Mouse (Mus musculus): ENCODE measurements at regions not wholly inside any gene's neighbourhood (a gene's known extent, or its start where the extent isn't known, plus 50 kb on each side); places are given as distances from the start of the nearest gene placed in this dataset.

- H3K27ac ChIP-seq, result no peak overlapping the region
- no peak for DNase-seq (ENCODE audit: low spot score)
- H3K4me1 ChIP-seq, result 0 out of 2 replicates have a peak, but pooled peaks cover 12% of the 10 kb centered on the region
- WGBS, result 88% methylated on average over 5 of the region's 5 CpGs
- H3K27me3 ChIP-seq (ENCODE audit: low read depth, poor library complexity, severe bottlenecking), result no peaks in the 10 kb centered on the region
- H3K36me3 ChIP-seq, result no peaks in the 10 kb centered on the region
- H3K4me3 ChIP-seq, result no peak overlapping the region
- no peaks in the 10 kb centered on the region for H3K9me3 ChIP-seq (replicated peaks)
Measured at GRCm38 (mm10) chr13:28583617-28584016, 326.3 kb downstream of the Gm11361 start.

GRCm38 (mm10) chr13:28575202-28575851 lies 318.0 kb downstream of the Gm11361 start:
- 40% methylated on average over 9 of the region's 9 CpGs for WGBS
- H3K27me3 ChIP-seq (ENCODE audit: low read depth, poor library complexity, severe bottlenecking), result no peaks in the 10 kb centered on the region
- peak overlapping the region; percentile 53; the same call in 1 of the 2 replicates for H3K27ac ChIP-seq
- H3K36me3 ChIP-seq, result no peaks in the 10 kb centered on the region
- peaks cover 15% of the 10 kb centered on the region for H3K4me1 ChIP-seq
- no peak overlapping the region for H3K4me3 ChIP-seq
- DNase-seq (ENCODE audit: low spot score), result no peak
- no peaks in the 10 kb centered on the region for H3K9me3 ChIP-seq (replicated peaks)

- Histone ChIP-seq H3K36me3 (no peaks in the 10 kb centered on the region), H3K27me3 (ENCODE audit: low read depth, poor library complexity, severe bottlenecking) (no peaks in the 10 kb centered on the region), H3K27ac (no peak overlapping the region), H3K4me1 (peaks cover 15% of the 10 kb centered on the region), H3K9me3 (replicated peaks) (no peaks in the 10 kb centered on the region), H3K4me3 (no peak overlapping the region)
- no peak for DNase-seq (ENCODE audit: low spot score)
- 97% methylated on average over 1 of the region's 1 CpGs for WGBS
Measured at GRCm38 (mm10) chr13:28573364-28573763, 316.0 kb downstream of the Gm11361 start.

GRCm38 (mm10) chr13:28572448-28572847 lies 315.1 kb downstream of the Gm11361 start:
- H3K36me3 ChIP-seq, result no peaks in the 10 kb centered on the region
- H3K9me3 ChIP-seq (replicated peaks), result no peaks in the 10 kb centered on the region
- DNase-seq (ENCODE audit: low spot score), result no peak
- 93% methylated on average over 1 of the region's 1 CpGs for WGBS
- no peaks in the 10 kb centered on the region for H3K27me3 ChIP-seq (ENCODE audit: low read depth, poor library complexity, severe bottlenecking)
- no peak overlapping the region for H3K27ac ChIP-seq
- peaks cover 15% of the 10 kb centered on the region for H3K4me1 ChIP-seq
- H3K4me3 ChIP-seq, result no peak overlapping the region

GRCm38 (mm10) chr13:28571716-28572115 lies 314.4 kb downstream of the Gm11361 start:
- Histone ChIP-seq H3K27ac (no peak overlapping the region), H3K4me3 (no peak overlapping the region), H3K4me1 (peaks cover 15% of the 10 kb centered on the region), H3K36me3 (no peaks in the 10 kb centered on the region), H3K27me3 (ENCODE audit: low read depth, poor library complexity, severe bottlenecking) (no peaks in the 10 kb centered on the region), H3K9me3 (replicated peaks) (no peaks in the 10 kb centered on the region)
- WGBS, result 88% methylated on average over 5 of the region's 5 CpGs
- DNase-seq (ENCODE audit: low spot score), result no peak

GRCm38 (mm10) chr13:28563585-28563984 lies 306.3 kb downstream of the Gm11361 start:
- Histone ChIP-seq H3K4me1 (no peaks in the 10 kb centered on the region), H3K9me3 (replicated peaks) (no peaks in the 10 kb centered on the region), H3K4me3 (no peak overlapping the region), H3K27me3 (ENCODE audit: low read depth, poor library complexity, severe bottlenecking) (no peaks in the 10 kb centered on the region), H3K27ac (no peak overlapping the region), H3K36me3 (no peaks in the 10 kb centered on the region)
- WGBS, result 89% methylated on average over 2 of the region's 2 CpGs
- DNase-seq (ENCODE audit: low spot score), result no peak

GRCm38 (mm10) chr13:28560081-28560480 lies 302.8 kb downstream of the Gm11361 start:
- no peak for DNase-seq (ENCODE audit: low spot score)
- H3K9me3 ChIP-seq (replicated peaks), result no peaks in the 10 kb centered on the region
- H3K4me3 ChIP-seq, result no peak overlapping the region
- 92% methylated on average over 2 of the region's 2 CpGs for WGBS
- no peak overlapping the region for H3K27ac ChIP-seq
- H3K27me3 ChIP-seq (ENCODE audit: low read depth, poor library complexity, severe bottlenecking), result no peaks in the 10 kb centered on the region
- H3K4me1 ChIP-seq, result peaks cover 18% of the 10 kb centered on the region
- no peaks in the 10 kb centered on the region for H3K36me3 ChIP-seq

GRCm38 (mm10) chr13:28557032-28557570 lies 299.8 kb downstream of the Gm11361 start:
- no peaks in the 10 kb centered on the region for H3K27me3 ChIP-seq (ENCODE audit: low read depth, poor library complexity, severe bottlenecking)
- peak overlapping the region; percentile 69 for H3K27ac ChIP-seq
- no peaks in the 10 kb centered on the region for H3K36me3 ChIP-seq
- peaks cover 45% of the 10 kb centered on the region for H3K4me1 ChIP-seq
- H3K4me3 ChIP-seq, result no peak overlapping the region
- no peaks in the 10 kb centered on the region for H3K9me3 ChIP-seq (replicated peaks)
- DNase-seq (ENCODE audit: low spot score), result no peak
- 92% methylated on average over 4 of the region's 4 CpGs for WGBS

- H3K36me3 ChIP-seq, result no peaks in the 10 kb centered on the region
- 78% methylated on average over 5 of the region's 5 CpGs for WGBS
- no peak for DNase-seq (ENCODE audit: low spot score)
- no peaks in the 10 kb centered on the region for H3K27me3 ChIP-seq (ENCODE audit: low read depth, poor library complexity, severe bottlenecking)
- H3K4me3 ChIP-seq, result no peak overlapping the region
- H3K4me1 ChIP-seq, result peaks cover 49% of the 10 kb centered on the region
- H3K9me3 ChIP-seq (replicated peaks), result no peaks in the 10 kb centered on the region
- peak overlapping the region; percentile 69 for H3K27ac ChIP-seq
Measured at GRCm38 (mm10) chr13:28556385-28556938, 299.1 kb downstream of the Gm11361 start.

GRCm38 (mm10) chr13:28554143-28554830 lies 297.0 kb downstream of the Gm11361 start:
- 83% methylated on average over 12 of the region's 12 CpGs for WGBS
- Histone ChIP-seq H3K27me3 (ENCODE audit: low read depth, poor library complexity, severe bottlenecking) (no peaks in the 10 kb centered on the region), H3K4me1 (peaks cover 51% of the 10 kb centered on the region), H3K9me3 (replicated peaks) (no peaks in the 10 kb centered on the region), H3K4me3 (no peak overlapping the region), H3K36me3 (no peaks in the 10 kb centered on the region), H3K27ac (peak overlapping the region; percentile 83)
- no peak for DNase-seq (ENCODE audit: low spot score)

- 57% methylated on average over 10 of the region's 10 CpGs for WGBS
- peaks cover 51% of the 10 kb centered on the region for H3K4me1 ChIP-seq
Measured at GRCm38 (mm10) chr13:28552974-28553750, 295.8 kb downstream of the Gm11361 start.

GRCm38 (mm10) chr13:28551555-28551954 lies 294.2 kb downstream of the Gm11361 start:
- Histone ChIP-seq H3K4me1 (peaks cover 44% of the 10 kb centered on the region), H3K27me3 (ENCODE audit: low read depth, poor library complexity, severe bottlenecking) (no peaks in the 10 kb centered on the region), H3K4me3 (no peak overlapping the region), H3K27ac (0 out of 2 replicates have a peak overlapping the region, but pooled peaks have one; percentile 21), H3K9me3 (replicated peaks) (no peaks in the 10 kb centered on the region), H3K36me3 (no peaks in the 10 kb centered on the region)
- 68% methylated on average over 6 of the region's 6 CpGs for WGBS
- DNase-seq (ENCODE audit: low spot score), result no peak

More at GRCm38 (mm10) chr13:28552974-28553750, 295.8 kb downstream of the Gm11361 start:
- Histone ChIP-seq H3K36me3 (no peaks in the 10 kb centered on the region), H3K27ac (peak overlapping the region; percentile 83), H3K27me3 (ENCODE audit: low read depth, poor library complexity, severe bottlenecking) (no peaks in the 10 kb centered on the region), H3K9me3 (replicated peaks) (no peaks in the 10 kb centered on the region), H3K4me3 (no peak overlapping the region)
- peak; percentile 43 for DNase-seq (ENCODE audit: low spot score)

Data from limb, embryonic 10.5 days (tissue).